Mouse (Mus musculus) left cerebral cortex, adult 18-20 months (tissue): ENCODE results near the gene Lrrc3. TPM values are rescaled to one million over a fixed set of nuclear protein-coding genes. Genes with fewer than 3 reads are reported as not detected.

ENCODE experiments used
- DNase-seq, 2 experiments: peaks; one replicate each; pipeline ENCODE4 v3.0.0; 2021 to 2022; ENCODE audit warnings: low spot score in 2 of 2, mixed read lengths in 1 of 2
- total RNA-seq, 2 experiments: library from RNA; stranded (reverse); gene quantifications; 2 replicates each; pipeline ENCODE4 v1.2.3; 2021

Lrrc3 gene
- total RNA-seq, 2 experiments from 2014 or later: 9.8 to 10.1 TPM

- DNase-seq: peak; percentile 46 to 56
These were observed 23.4 kb downstream of the Lrrc3 start for GRCm38 (mm10) chr10:77878985-77879384.

GRCm38 (mm10) chr10:77869651-77870050 lies 32.7 kb downstream of the Lrrc3 start:
- no peak for DNase-seq

- no peak for DNase-seq
These were observed 34.8 kb downstream of the Lrrc3 start for GRCm38 (mm10) chr10:77867546-77867945.

- DNase-seq: no peak
These were observed 37.6 kb downstream of the Lrrc3 start for GRCm38 (mm10) chr10:77864762-77865143.

GRCm38 (mm10) chr10:77864067-77864761 lies 38.1 kb downstream of the Lrrc3 start:
- DNase-seq: no peak

GRCm38 (mm10) chr10:77861675-77862074 lies 40.7 kb downstream of the Lrrc3 start, which contains the start of gene Gm3285:
Gene Gm3285 (plus strand): TSS chr10:77861975.
- DNase-seq: no peak

GRCm38 (mm10) chr10:77852559-77852958 lies 49.8 kb downstream of the Lrrc3 start, which contains the start of gene Gm10318:
Gene Gm10318 (plus strand): TSS chr10:77852859.
- DNase-seq: no peak

Other genes with a start within 250 kb of the Lrrc3 start
- under 1 TPM; 0.14 to 0.19 TPM for gene Tspear, start 216.0 kb downstream of the Lrrc3 start, total RNA-seq
- gene Gm19402, start 211.8 kb downstream of the Lrrc3 start, total RNA-seq: not detected
- gene Gm9508, start 205.3 kb downstream of the Lrrc3 start, total RNA-seq: not detected
- not detected for gene Gm10272, start 195.9 kb downstream of the Lrrc3 start, total RNA-seq
- gene Gm10024, start 191.1 kb downstream of the Lrrc3 start, total RNA-seq: not detected
- gene Gm10142, start 186.7 kb downstream of the Lrrc3 start, total RNA-seq: not detected
- not detected for gene Krtap12-1, start 181.9 kb downstream of the Lrrc3 start, total RNA-seq
- not detected for gene Gm10100, start 176.1 kb downstream of the Lrrc3 start, total RNA-seq
- not detected for gene Gm18596, start 159.9 kb downstream of the Lrrc3 start, total RNA-seq
- not detected for gene Gm9736, start 151.2 kb downstream of the Lrrc3 start, total RNA-seq
- gene Gm3233, start 142.9 kb downstream of the Lrrc3 start, total RNA-seq: not detected
- not detected for gene Gm3238, start 131.2 kb downstream of the Lrrc3 start, total RNA-seq
- gene Gm7138, start 125.6 kb downstream of the Lrrc3 start, total RNA-seq: not detected
- not detected for gene Gm3250, start 120.0 kb downstream of the Lrrc3 start, total RNA-seq
- gene Gm7137, start 114.3 kb downstream of the Lrrc3 start, total RNA-seq: not detected
- not detected for gene Gm9639, start 107.5 kb downstream of the Lrrc3 start, total RNA-seq
- not detected for gene Gm19668, start 103.4 kb downstream of the Lrrc3 start, total RNA-seq
- not detected for gene Gm9507, start 90.7 kb downstream of the Lrrc3 start, total RNA-seq
- not detected for gene Gm2696, start 87.9 kb downstream of the Lrrc3 start, total RNA-seq
- gene Krtap10-4, start 75.4 kb downstream of the Lrrc3 start, total RNA-seq: not detected
- not detected for gene Krtap10-10, start 66.6 kb downstream of the Lrrc3 start, total RNA-seq
- not detected for gene Gm36176, start 55.7 kb downstream of the Lrrc3 start, total RNA-seq
- gene Gm10318, start 49.7 kb downstream of the Lrrc3 start, total RNA-seq: not detected
- gene Gm3285, start 40.6 kb downstream of the Lrrc3 start, total RNA-seq: not detected
- gene Trpm2, start 68.0 kb upstream of the Lrrc3 start, total RNA-seq: 10 to 100 TPM; 47.5 to 51.9 TPM
- gene 1810043G02Rik, start 76.0 kb upstream of the Lrrc3 start, total RNA-seq: 10 to 100 TPM; 33.9 to 36.1 TPM
- 100 to 1,000 TPM; 147 TPM for gene Pfkl, start 107.5 kb upstream of the Lrrc3 start, total RNA-seq
- gene Dnmt3l, start 139.4 kb upstream of the Lrrc3 start, total RNA-seq: not detected
- gene Aire, start 141.1 kb upstream of the Lrrc3 start, total RNA-seq: under 1 TPM in 1 of 2 experiments, not detected in 1; 0.28 TPM
- gene Icosl, start 166.8 kb upstream of the Lrrc3 start, total RNA-seq: 1 to 10 TPM; 2.5 to 3.1 TPM